Mouse (Mus musculus): ENCODE data around the gene Med13l. TPM values are rescaled to one million over a fixed set of nuclear protein-coding genes. Genes with fewer than 3 reads are reported as not detected.

Gene Med13l
- total and polyA plus RNA-seq, 3 experiments = 2.0 to 11.0 (median 10.1) TPM

GRCm38 (mm10) chr5:118620330-118620910 lies 59.9 kb downstream of the Med13l start:
- TF ChIP-seq RCOR1 (conservative IDR thresholded peaks at IDR 0.05; ENCODE audit: low read depth, low read length) = no peak
- TF ChIP-seq MEF2A (IDR thresholded peaks at IDR 0.05; ENCODE audit: borderline replicate concordance, low read depth, low read length) = no peak
- H3K79me2 ChIP-seq (replicated peaks; ENCODE audit: control insufficient read depth, extremely low read depth, insufficient read depth, poor library complexity, severe bottlenecking) = no peaks in the 10 kb centered on the region
- dilution Hi-C loops (cut with MboI; ENCODE audit: extremely low pct_ligation_motif_present, extremely low pct_unique_long_range_greater_than_20kb, low sequenced_read_pairs) (no loop called here), in situ Hi-C loops (cut with MboI; ENCODE audit: low pct_ligation_motif_present, low pct_unique_long_range_greater_than_20kb, low sequenced_read_pairs) (no loop called here)
- peaks cover 0 to 25% of the 10 kb centered on the region in 2 experiments for H3K36me3 ChIP-seq (replicated peaks in 1 of 2; ENCODE audit: control insufficient read depth in 1 of 2, insufficient read depth in 1 of 2, low read length in 1 of 2)
- H3K27me3 ChIP-seq (replicated peaks) = no peaks in the 10 kb centered on the region
- H3K4me1 ChIP-seq (ENCODE audit: control insufficient read depth in 1 of 2, insufficient read depth in 2 of 2) = peaks cover 0 to 24% of the 10 kb centered on the region in 2 experiments; a peak in 2 of 4 replicates
- H3K9ac ChIP-seq (ENCODE audit: insufficient read depth, low read depth) = no peak overlapping the region
- H3K9me3 ChIP-seq (replicated peaks; ENCODE audit: low read length) = no peaks in the 10 kb centered on the region
- H3K4me2 ChIP-seq (ENCODE audit: insufficient read depth, low read depth, poor library complexity, severe bottlenecking) = no peak overlapping the region
- H3K27ac ChIP-seq (ENCODE audit: insufficient read depth, low read depth) = no peak overlapping the region
- no peak overlapping the region for H3K4me3 ChIP-seq (replicated peaks in 1 of 3; ENCODE audit: low read depth in 2 of 3, low read length in 2 of 3, poor library complexity in 1 of 3)
- DNase-seq (ENCODE audit: extremely low read depth) = no peak

- Histone ChIP-seq H3K9me3 (replicated peaks; ENCODE audit: low read length) (no peaks in the 10 kb centered on the region), H3K27me3 (replicated peaks) (no peaks in the 10 kb centered on the region), H3K4me3 (replicated peaks in 1 of 3; ENCODE audit: low read depth in 2 of 3, low read length in 2 of 3, poor library complexity in 1 of 3) (no peak overlapping the region), H3K4me1 (ENCODE audit: control insufficient read depth in 1 of 2, insufficient read depth in 2 of 2) (peaks cover 0 to 20% of the 10 kb centered on the region in 2 experiments; a peak in 2 of 4 replicates), H3K36me3 (replicated peaks in 1 of 2; ENCODE audit: control insufficient read depth in 1 of 2, insufficient read depth in 1 of 2, low read length in 1 of 2) (peaks cover 0 to 27% of the 10 kb centered on the region in 2 experiments), H3K27ac (ENCODE audit: insufficient read depth, low read depth) (no peak overlapping the region), H3K79me2 (replicated peaks; ENCODE audit: control insufficient read depth, extremely low read depth, insufficient read depth, poor library complexity, severe bottlenecking) (0 out of 2 replicates have a peak, but pooled peaks cover 4% of the 10 kb centered on the region), H3K9ac (ENCODE audit: insufficient read depth, low read depth) (no peak overlapping the region), H3K4me2 (ENCODE audit: insufficient read depth, low read depth, poor library complexity, severe bottlenecking) (no peak overlapping the region)
- dilution Hi-C loops (cut with MboI; ENCODE audit: extremely low pct_ligation_motif_present, extremely low pct_unique_long_range_greater_than_20kb, low sequenced_read_pairs) (no loop called here), in situ Hi-C loops (cut with MboI; ENCODE audit: low pct_ligation_motif_present, low pct_unique_long_range_greater_than_20kb, low sequenced_read_pairs) (no loop called here)
- TF ChIP-seq ZMIZ1 (IDR thresholded peaks at IDR 0.05; ENCODE audit: low read depth, low read length) (no peak), ZC3H11A (IDR thresholded peaks at IDR 0.05; ENCODE audit: low read depth, low read length) (no peak), HCFC1 (IDR thresholded peaks at IDR 0.05; ENCODE audit: low read depth, low read length) (no peak), MAZ (IDR thresholded peaks at IDR 0.05; ENCODE audit: low read depth, low read length) (no peak), MEF2A (IDR thresholded peaks at IDR 0.05; ENCODE audit: borderline replicate concordance, low read depth, low read length) (no peak), JUND (conservative IDR thresholded peaks at IDR 0.05; ENCODE audit: low read depth, low read length) (no peak), EP300 (IDR thresholded peaks at IDR 0.05; ENCODE audit: low read length) (no peak), TCF12 (IDR thresholded peaks at IDR 0.05; ENCODE audit: low read depth, low read length) (no peak), MXI1 (IDR thresholded peaks at IDR 0.05; ENCODE audit: low read depth, low read length) (no peak), PAX5 (IDR thresholded peaks at IDR 0.05; ENCODE audit: low read length) (no peak), MYC (IDR thresholded peaks at IDR 0.05; ENCODE audit: low read depth, low read length) (no peak), IRF4 (IDR thresholded peaks at IDR 0.05; ENCODE audit: low read depth, low read length) (no peak), NELFE (IDR thresholded peaks at IDR 0.05; ENCODE audit: low read depth, low read length) (no peak), SMC3 (IDR thresholded peaks at IDR 0.05; ENCODE audit: low read depth, low read length) (no peak), SIN3A (IDR thresholded peaks at IDR 0.05; ENCODE audit: low read length) (no peak), UBTF (IDR thresholded peaks at IDR 0.05; ENCODE audit: low read depth, low read length) (no peak), MAX (IDR thresholded peaks at IDR 0.05; ENCODE audit: low read length) (no peak)
- DNase-seq (ENCODE audit: extremely low read depth) = no peak
Measured at GRCm38 (mm10) chr5:118621877-118622276, 61.4 kb downstream of the Med13l start.
